Mouse (Mus musculus): Measurements from ENCODE around the gene Aasdhppt. TPM values are rescaled to one million over a fixed set of nuclear protein-coding genes. Genes with fewer than 3 reads are reported as not detected.

The Aasdhppt gene
- polyA plus RNA-seq, 1 experiment: 7.6 TPM

DNA sequence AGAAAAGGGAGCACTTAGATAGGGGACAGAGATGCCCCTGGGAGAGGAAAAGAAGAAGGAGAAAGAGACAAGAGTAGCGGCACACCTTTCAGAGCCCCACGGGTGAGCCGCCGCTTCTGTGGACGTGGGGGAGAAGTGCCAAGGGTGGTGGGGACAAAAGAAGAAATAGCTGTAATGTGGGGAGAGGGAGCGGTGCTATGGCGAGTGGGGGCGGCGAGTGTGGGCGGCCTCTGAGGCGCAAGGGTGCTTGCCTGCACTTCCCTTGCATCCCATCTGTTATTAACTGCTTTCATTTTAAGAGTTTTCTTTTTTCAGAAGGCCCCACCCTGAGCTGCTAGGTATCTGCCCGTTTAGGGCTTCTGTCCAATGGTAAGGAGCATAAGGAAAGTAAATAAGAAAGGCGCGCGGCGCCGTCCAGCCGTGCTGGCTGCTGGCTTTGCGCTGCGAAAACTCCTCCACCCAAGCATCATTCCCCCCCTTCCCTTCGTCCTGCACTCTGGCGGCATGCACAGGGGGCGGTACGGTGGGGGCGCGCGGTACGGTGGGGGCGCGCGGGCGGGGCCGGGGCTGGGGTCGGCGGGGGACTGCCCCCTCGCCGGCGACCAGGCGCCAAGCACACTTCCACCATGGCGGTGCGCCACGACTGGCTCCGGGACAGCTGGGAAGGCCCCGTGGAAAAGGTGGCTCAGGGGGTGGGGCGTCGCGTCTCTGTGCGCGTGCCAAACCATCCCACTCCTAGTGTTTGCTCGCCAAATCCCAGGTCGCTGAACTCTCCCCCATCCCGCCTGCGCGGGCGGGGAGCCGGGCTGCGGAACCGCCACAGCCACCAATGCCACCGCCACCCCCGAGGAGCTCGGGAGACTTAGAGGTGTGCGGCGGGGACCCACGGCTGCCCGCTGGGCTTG, 49.2 kb downstream of the Aasdhppt start:
- Histone ChIP-seq H3K79me2 (ENCODE audit: control insufficient read depth, insufficient read depth) (no peaks in the 10 kb centered on the region), H3K4me3 (no peak overlapping the region), H3K4me2 (ENCODE audit: low read depth) (no peak overlapping the region), H3ac (ENCODE audit: control insufficient read depth, insufficient read length) (no peak overlapping the region), H3K36me3 (ENCODE audit: control insufficient read depth, insufficient read depth) (no peaks in the 10 kb centered on the region), H3K27me3 (ENCODE audit: control insufficient read depth, insufficient read depth, insufficient read length) (no peaks in the 10 kb centered on the region)
- TF ChIP-seq TCF12 (IDR thresholded peaks at IDR 0.05; ENCODE audit: insufficient read depth, poor library complexity, severe bottlenecking) (no peak), REST (IDR thresholded peaks at IDR 0.05; ENCODE audit: insufficient read depth, insufficient read length) (no peak), TCF3 (IDR thresholded peaks at IDR 0.05; ENCODE audit: insufficient read length, low read depth) (no peak), CEBPB (IDR thresholded peaks at IDR 0.05; ENCODE audit: insufficient read depth, poor library complexity, severe bottlenecking) (no peak), POLR2A (IDR thresholded peaks at IDR 0.05; ENCODE audit: insufficient read length, low read depth) (no peak), SRF (IDR thresholded peaks at IDR 0.05; ENCODE audit: control insufficient read depth, insufficient read length, low read depth) (no peak), MAX (IDR thresholded peaks at IDR 0.05; ENCODE audit: low read depth) (no peak)

DNA sequence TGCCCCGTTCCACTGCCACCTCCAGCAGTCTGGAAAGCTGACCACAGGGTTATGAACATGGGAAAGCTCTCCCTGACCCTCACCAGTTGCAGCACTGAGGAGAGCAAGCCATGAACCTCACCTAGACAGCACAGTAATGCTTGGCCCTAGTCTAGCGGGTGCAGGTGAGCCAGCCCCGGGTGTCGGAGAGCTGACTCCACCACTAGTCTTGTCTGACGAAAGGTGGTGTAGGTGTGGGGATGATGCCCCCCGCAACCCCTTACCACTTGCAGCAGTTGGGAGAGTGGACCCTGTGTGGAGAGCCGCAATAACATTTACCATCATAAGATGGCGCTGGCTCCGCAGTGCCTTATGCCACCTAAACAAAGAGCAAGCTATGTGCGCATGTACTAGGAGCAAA, 50.2 kb downstream of the Aasdhppt start:
- no peaks in the 10 kb centered on the region for H3K27me3 ChIP-seq (ENCODE audit: control insufficient read depth, insufficient read depth, insufficient read length)
- no peak overlapping the region for H3K4me3 ChIP-seq
- H3K36me3 ChIP-seq (ENCODE audit: control insufficient read depth, insufficient read depth): no peaks in the 10 kb centered on the region
- TF ChIP-seq TCF3 (IDR thresholded peaks at IDR 0.05; ENCODE audit: insufficient read length, low read depth): no peak
- no peak for TF ChIP-seq POLR2AphosphoS2 (IDR thresholded peaks at IDR 0.05; ENCODE audit: insufficient read length, low read depth)
- TF ChIP-seq POLR2A (IDR thresholded peaks at IDR 0.05; ENCODE audit: insufficient read length, low read depth): no peak
- no peak for TF ChIP-seq REST (IDR thresholded peaks at IDR 0.05; ENCODE audit: insufficient read depth, insufficient read length)
- no peak for TF ChIP-seq MAX (IDR thresholded peaks at IDR 0.05; ENCODE audit: low read depth)
- TF ChIP-seq MYOG (IDR thresholded peaks at IDR 0.05; ENCODE audit: control insufficient read depth in 1 of 3, insufficient read depth in 1 of 3, insufficient read length in 2 of 3, low read depth in 2 of 3): no peak
- H3K79me2 ChIP-seq (ENCODE audit: control insufficient read depth, insufficient read depth): no peaks in the 10 kb centered on the region
- H3K4me2 ChIP-seq (ENCODE audit: low read depth): no peak overlapping the region
- H3ac ChIP-seq (ENCODE audit: control insufficient read depth, insufficient read length): no peak overlapping the region

Other genes starting within 250 kb of the Aasdhppt start
- 0.85 TPM for gene Kbtbd3, start 362 bp upstream of the Aasdhppt start, polyA plus RNA-seq (2012; fragmentation: generic; extraction: Trizol)
- gene Msantd4, start 67.1 kb upstream of the Aasdhppt start, polyA plus RNA-seq (2012; fragmentation: generic; extraction: Trizol): 15.8 TPM